Mouse (Mus musculus) left cerebral cortex, adult 8-10 months (tissue): Measurements from ENCODE around the gene Ccdc92b. TPM values are rescaled to one million over a fixed set of nuclear protein-coding genes. Genes with fewer than 3 reads are reported as not detected.

Experiments used
- total RNA-seq, 4 experiments: library from RNA; stranded (reverse); gene quantifications; 2 replicates each; pipeline ENCODE4 v1.2.4; 2022

The Ccdc92b gene
- total RNA-seq, 4 experiments from 2014 or later, result 30.5 to 36.7 (median 32.7) TPM

Other genes starting within 250 kb of the Ccdc92b start
- gene Rap1gap2, start 8.7 kb upstream of the Ccdc92b start, total RNA-seq, result 100 to 1,000 TPM; 154 to 168 (median 162) TPM
- 10 to 100 TPM; 63.0 to 77.5 (median 73.7) TPM for gene Cluh, start 29.9 kb downstream of the Ccdc92b start, total RNA-seq
- gene Pafah1b1, start 105.1 kb downstream of the Ccdc92b start, total RNA-seq, result 100 to 1,000 TPM; 355 to 437 (median 395) TPM
- gene Mettl16, start 151.2 kb downstream of the Ccdc92b start, total RNA-seq, result 10 to 100 TPM; 19.4 to 25.3 (median 24.4) TPM
- 10 to 100 TPM; 31.4 to 36.4 (median 33.8) TPM for gene Mnt, start 211.3 kb downstream of the Ccdc92b start, total RNA-seq